Mouse (Mus musculus): ENCODE measurements at regions not wholly inside any gene's neighbourhood (a gene's known extent, or its start where the extent isn't known, plus 50 kb on each side); places are given as distances from the start of the nearest gene placed in this dataset.
"Not testable (repeated sequence)": the region's sequence is repeated elsewhere in the genome, so short reads cannot be mapped to it uniquely, and the experiment has no call there.

DNA sequence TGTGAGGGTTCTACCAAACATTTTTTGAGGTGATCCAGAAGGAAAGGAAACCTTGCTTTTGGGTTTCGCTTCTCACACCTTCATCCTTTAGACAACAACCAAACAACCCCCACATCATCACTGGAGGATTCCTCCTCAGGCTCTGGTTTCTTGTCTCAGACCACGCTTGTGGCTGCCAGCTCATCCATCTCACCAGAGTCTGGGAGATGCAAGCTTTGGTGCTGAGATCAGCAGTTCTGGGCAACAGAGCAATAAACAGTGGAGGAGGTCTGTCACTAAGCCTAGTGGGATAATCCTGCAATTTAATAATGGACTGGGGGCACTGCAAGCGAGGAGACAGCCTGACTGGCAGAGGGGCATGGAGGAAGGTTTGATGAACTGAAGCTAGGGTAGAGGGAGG is 146.3 kb upstream of the Camk1g start:
- no peak for DNase-seq
- intact Hi-C loops (cut with DNase I), result no loop called here

DNA sequence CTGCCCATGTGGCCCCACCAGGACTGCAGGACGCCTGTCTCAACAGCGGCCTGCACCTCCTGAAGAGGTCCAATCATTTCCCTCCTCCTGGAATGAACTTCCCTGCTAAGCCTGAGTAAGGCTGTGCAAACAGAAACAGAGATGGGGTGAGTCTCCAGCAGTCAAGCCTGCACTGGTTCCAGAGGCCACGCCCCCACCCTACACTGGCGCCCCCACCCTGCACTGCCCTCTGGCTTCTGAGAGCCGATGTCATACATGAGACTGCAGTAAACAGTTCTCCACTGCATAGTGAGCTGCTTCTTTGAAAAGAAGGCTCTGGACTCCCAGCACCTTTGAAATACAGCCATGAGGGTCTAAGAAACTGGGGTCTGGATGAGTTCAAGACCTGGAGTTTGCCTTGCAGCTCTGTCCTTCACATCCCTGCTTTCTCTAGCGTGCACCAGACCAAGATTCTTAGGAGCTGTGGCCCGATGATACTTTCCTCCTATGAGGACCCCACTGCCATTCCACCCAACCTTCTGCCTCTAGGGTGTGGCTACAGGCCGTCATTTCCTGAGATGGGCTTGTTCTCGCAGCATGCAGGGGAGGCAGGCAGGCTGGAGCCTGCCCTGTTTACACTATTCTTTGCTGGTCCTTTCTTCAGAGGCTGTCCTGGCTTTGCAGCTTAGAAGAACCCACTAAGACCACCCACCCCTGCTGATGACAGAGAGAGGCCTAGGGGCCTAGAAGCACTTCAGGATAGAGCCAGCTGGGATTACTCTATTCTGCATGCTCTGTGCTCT is 144.0 kb upstream of the Camk1g start:
- no peak for DNase-seq
- intact Hi-C loops (cut with DNase I), result no loop called here

- intact Hi-C loops (cut with DNase I), result no loop called here
- DNase-seq, result no peak
Observed at GRCm38 (mm10) chr1:193510066-193510793, 140.1 kb upstream of the Camk1g start.

- intact Hi-C loops (cut with DNase I), result loop anchor here (10.0 kb wide), 1 partner anchor 197 kb away; no protein-coding TSS in a partner anchor
- DNase-seq, result no peak
Observed at GRCm38 (mm10) chr1:193508271-193508670, 138.2 kb upstream of the Camk1g start.

GRCm38 (mm10) chr1:193506991-193507390 is 136.9 kb upstream of the Camk1g start:
- DNase-seq, result no peak
- intact Hi-C loops (cut with DNase I), result loop anchor here (10.0 kb wide), 1 partner anchor 198 kb away; no protein-coding TSS in a partner anchor

DNA sequence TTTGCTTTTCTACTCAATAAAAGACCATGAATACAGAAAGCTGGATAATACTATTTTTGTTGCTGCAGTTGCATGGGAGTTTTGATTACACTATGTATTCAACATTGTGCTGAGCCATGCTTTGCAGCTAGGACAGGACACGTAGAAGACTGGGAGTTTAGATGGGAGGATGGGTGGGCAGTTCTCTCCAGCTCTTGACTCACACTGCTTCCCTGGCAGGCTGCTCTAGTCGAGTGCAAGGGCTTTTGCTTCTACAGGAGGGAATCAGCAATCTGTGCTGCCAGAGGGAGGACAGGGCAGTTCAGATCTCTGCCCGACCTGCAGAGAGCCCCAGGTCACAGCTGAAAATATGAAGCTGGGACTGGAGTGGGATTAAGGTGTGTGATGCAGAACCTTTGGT is 135.3 kb upstream of the Camk1g start:
- intact Hi-C loops (cut with DNase I), result loop anchor here (10.0 kb wide), 1 partner anchor 199 kb away; no protein-coding TSS in a partner anchor
- DNase-seq, result no peak

GRCm38 (mm10) chr1:193504611-193505010 is 134.5 kb upstream of the Camk1g start:
- intact Hi-C loops (cut with DNase I), result loop anchor here (5.0 to 10.0 kb wide), 2 partner anchors 117 to 200 kb away; no protein-coding TSS in a partner anchor
- no peak for DNase-seq

DNA sequence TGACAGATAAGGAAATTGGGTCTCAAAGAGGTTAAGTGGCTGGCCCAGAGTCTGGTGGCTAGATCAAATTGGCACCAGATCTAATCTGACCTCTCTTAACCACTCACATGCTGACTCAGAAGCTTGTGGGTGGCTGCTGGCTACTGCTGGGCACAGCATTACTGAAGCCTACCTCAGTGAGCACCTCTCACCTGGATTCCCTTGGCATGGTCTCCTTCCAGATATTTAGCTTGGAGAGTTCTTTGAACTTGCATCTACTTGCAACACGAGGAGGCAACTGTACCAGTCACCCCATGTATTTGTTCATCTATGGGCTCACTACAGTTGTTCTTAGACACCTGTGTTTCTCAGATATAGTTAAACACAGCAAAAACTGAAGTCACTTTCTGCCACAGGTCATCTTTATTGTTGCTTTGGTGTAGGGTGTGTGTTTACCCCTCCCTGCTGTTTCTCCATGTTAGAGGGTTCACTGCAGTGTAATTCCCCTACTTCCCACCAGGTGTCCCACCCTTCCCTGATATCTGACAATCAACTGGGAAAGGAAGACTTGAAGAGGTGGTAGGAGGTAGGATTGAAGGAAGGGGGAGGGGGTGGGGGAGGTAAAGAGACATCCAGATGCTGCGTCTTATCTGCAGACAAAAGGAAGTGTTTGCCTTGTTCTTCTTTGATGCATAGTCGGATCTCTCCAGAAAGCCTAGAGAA is 133.7 kb upstream of the Camk1g start:
- intact Hi-C loops (cut with DNase I), result loop anchor here (5.0 to 10.0 kb wide), 2 partner anchors 116 to 201 kb away; no protein-coding TSS in a partner anchor
- DNase-seq, result peak; percentile 14 to 42

DNA sequence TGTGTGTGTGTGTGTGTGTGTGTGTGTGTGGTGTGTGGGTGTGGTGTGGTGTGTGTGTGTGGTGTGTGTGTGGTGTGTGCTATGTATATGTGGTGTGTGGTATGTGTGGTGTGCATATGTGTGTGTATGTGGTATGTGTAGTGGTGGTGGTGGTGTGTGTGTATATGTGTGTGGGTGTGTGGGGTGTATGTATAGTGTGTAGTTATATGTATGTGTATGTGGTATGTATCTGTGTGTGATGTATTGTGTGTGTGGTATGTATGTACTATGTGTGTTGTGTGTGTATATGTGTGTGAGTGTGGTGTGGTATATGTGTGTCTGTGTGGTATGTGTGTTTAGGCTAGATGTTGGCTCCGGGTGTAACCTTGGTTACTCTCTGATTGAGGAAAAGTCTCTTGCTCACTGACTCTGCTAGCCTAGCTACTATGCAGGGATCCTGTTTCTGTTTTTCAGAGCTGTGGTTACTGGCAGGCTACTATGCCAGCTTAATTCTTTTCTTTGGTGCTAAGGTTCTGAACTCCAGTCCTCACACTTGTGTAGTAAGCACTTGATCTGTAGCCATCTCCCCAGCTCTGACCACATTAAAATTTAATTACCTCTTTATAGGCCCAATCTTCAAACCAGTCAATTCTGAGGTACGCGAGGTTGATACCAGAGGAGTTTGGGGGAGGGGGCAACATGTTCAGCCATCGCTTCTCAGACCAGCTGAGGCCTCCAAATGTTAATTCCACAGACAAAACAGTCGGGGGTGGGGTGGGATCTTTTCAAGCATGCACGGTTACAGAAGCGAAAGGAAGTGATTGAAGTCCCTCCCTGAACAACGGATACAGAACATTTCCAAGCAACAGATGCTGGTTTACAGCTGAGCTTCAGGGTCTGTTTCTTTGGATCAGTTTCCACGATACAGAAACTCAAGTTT is 126.4 kb upstream of the Camk1g start:
- intact Hi-C loops (cut with DNase I), result no loop called here
- DNase-seq, result no peak

GRCm38 (mm10) chr1:193488039-193488438 is 117.9 kb upstream of the Camk1g start:
- intact Hi-C loops (cut with DNase I), result no loop called here
- no peak for DNase-seq

GRCm38 (mm10) chr1:193486668-193487067 is 116.6 kb upstream of the Camk1g start:
- intact Hi-C loops (cut with DNase I); DNase-seq: not testable (repeated sequence)

DNA sequence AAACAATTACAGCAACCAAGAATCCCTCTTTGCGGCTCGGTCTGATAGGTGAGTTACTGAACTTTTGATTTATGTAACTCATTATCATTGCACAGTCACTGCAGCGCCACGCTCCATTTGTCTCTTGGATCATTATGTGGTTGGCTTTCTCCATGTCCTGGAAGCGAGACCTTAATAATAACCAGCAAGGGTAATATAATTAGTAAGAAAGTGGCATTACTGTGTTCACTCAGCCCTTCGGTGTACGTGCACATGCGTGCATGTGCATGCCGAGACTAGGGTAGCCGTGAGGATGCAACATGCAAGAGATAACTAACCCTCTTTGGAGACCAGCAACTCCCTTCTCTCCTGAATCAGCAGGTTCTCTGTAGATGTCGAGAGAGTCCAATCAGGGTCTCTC is 114.9 kb upstream of the Camk1g start:
- no peak for DNase-seq
- intact Hi-C loops (cut with DNase I), result no loop called here

- intact Hi-C loops (cut with DNase I), result no loop called here
- no peak for DNase-seq
Observed at GRCm38 (mm10) chr1:193477298-193477697, 107.2 kb upstream of the Camk1g start.

- intact Hi-C loops (cut with DNase I), result no loop called here
- no peak for DNase-seq
Observed at GRCm38 (mm10) chr1:193476805-193477204, 106.7 kb upstream of the Camk1g start.

GRCm38 (mm10) chr1:193466306-193466705 is 96.2 kb upstream of the Camk1g start:
- no peak for DNase-seq
- intact Hi-C loops (cut with DNase I), result no loop called here

GRCm38 (mm10) chr1:193459735-193460134 is 89.6 kb upstream of the Camk1g start:
- DNase-seq, result no peak
- intact Hi-C loops (cut with DNase I), result no loop called here

- DNase-seq, result no peak
- intact Hi-C loops (cut with DNase I), result no loop called here
Observed at GRCm38 (mm10) chr1:193457908-193458307, 87.8 kb upstream of the Camk1g start.

- intact Hi-C loops (cut with DNase I), result no loop called here
- no peak for DNase-seq
Observed at GRCm38 (mm10) chr1:193453654-193454053, 83.6 kb upstream of the Camk1g start.

- intact Hi-C loops (cut with DNase I), result no loop called here
Observed at GRCm38 (mm10) chr1:193451471-193452135, 81.5 kb upstream of the Camk1g start.

DNA sequence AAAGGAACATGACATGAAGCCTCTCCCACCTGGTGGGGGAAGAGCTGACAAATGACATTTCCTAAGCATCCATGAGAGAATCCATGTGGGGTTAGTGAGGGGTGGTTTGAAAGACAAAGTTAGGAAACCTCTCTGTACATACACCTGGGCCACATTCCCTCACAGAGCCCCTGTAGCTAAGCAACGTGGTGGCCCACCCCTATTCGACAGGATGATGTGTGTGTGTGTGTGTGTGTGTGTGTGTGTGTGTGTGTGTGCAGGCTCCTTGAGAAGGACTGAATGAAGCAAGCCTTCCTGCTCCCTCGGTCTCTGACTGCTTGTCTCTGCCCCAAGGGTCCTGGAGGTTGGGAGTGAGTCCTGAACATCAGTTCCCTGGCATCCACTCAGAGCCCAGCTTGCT is 80.7 kb upstream of the Camk1g start:
- intact Hi-C loops (cut with DNase I), result no loop called here

More at GRCm38 (mm10) chr1:193451471-193452135, 81.5 kb upstream of the Camk1g start:
- DNase-seq, result no peak

More for the DNA sequence above, 80.7 kb upstream of the Camk1g start:
- DNase-seq, result no peak
